Mouse (Mus musculus) common myeloid progenitor, adult 5-6 weeks (primary cell): ENCODE data around the gene Tldc1. TPM values are rescaled to one million over a fixed set of nuclear protein-coding genes. Genes with fewer than 3 reads are reported as not detected.
A peak's percentile ranks its signal among the peaks of the same experiment; 100 is the strongest.

ENCODE experiments used
- ATAC-seq: replicated peaks from 2 replicates; pipeline ENCODE4 v1.8.0; 2016; ENCODE audit warnings: low read depth, mild to moderate bottlenecking, moderate TSS enrichment, inconsistent platforms; ENCODE audit not compliant: poor library complexity, severe bottlenecking
- total RNA-seq: library from RNA; stranded (forward); fragments of 200-1000, 187-1606 nt; gene quantifications from 2 replicates; pipeline ENCODE4 v1.2.3, GENCODE M21; 2017

Gene Tldc1
- total RNA-seq, 1 experiment from 2014 or later = 12.1 TPM

DNA sequence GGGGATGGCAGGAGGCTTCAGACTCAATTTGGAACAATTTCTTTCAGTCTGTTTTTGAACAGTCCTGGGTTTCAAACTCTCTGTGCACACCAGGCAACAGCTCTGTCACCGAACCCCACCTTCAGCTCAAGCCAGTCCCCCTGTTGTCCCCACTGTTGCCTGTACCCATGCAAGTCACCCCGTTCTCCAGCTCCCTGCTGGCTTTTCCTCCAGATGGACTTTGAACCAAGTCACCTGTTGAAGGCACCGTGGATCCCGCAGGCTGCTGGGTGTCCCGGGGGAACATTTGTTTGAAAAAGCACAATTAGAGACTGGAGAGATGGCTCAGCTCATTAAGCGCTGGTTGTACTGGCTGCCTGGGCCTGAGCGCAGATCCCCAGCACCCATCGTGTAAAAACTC is 27.1 kb upstream of the Tldc1 start:
- ATAC-seq = no peak

GRCm38 (mm10) chr8:119802592-119802991 is 24.4 kb upstream of the Tldc1 start:
- ATAC-seq = no peak

- ATAC-seq = no peak
Measured at GRCm38 (mm10) chr8:119801168-119801567, 23.0 kb upstream of the Tldc1 start.

GRCm38 (mm10) chr8:119798965-119799264 is 20.7 kb upstream of the Tldc1 start:
- ATAC-seq = no peak

GRCm38 (mm10) chr8:119798170-119798964 is 20.2 kb upstream of the Tldc1 start:
- peak; percentile 81 for ATAC-seq

GRCm38 (mm10) chr8:119795651-119796050 is 17.4 kb upstream of the Tldc1 start:
- no peak for ATAC-seq

GRCm38 (mm10) chr8:119794689-119795088 is 16.5 kb upstream of the Tldc1 start:
- ATAC-seq = no peak

- ATAC-seq = no peak
Measured at GRCm38 (mm10) chr8:119791804-119792704, 13.8 kb upstream of the Tldc1 start.

DNA sequence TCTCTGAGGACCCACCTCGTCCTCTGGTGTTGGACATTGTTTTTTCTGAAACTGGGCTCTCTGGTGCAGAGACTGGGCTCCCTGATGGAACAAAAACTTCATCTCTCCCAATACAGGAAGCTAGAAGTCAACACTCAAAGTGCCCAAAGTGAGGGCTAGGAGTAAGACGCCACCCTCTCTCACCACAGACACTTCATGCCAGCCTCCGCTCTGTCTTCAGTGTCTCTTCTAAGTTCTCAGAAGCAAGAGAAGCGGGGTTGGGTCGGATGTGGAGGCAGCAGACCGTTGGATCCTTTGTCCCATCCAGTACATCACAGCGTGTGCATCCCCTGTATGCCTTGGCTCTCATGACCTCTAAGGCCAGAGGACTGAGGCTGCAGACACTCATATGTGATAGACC is 11.4 kb upstream of the Tldc1 start:
- ATAC-seq = no peak

GRCm38 (mm10) chr8:119788607-119789381 is 10.6 kb upstream of the Tldc1 start:
- ATAC-seq = no peak

GRCm38 (mm10) chr8:119787341-119787740 is 9.1 kb upstream of the Tldc1 start:
- no peak for ATAC-seq

- ATAC-seq = no peak
Measured at GRCm38 (mm10) chr8:119786871-119787270, 8.7 kb upstream of the Tldc1 start.

DNA sequence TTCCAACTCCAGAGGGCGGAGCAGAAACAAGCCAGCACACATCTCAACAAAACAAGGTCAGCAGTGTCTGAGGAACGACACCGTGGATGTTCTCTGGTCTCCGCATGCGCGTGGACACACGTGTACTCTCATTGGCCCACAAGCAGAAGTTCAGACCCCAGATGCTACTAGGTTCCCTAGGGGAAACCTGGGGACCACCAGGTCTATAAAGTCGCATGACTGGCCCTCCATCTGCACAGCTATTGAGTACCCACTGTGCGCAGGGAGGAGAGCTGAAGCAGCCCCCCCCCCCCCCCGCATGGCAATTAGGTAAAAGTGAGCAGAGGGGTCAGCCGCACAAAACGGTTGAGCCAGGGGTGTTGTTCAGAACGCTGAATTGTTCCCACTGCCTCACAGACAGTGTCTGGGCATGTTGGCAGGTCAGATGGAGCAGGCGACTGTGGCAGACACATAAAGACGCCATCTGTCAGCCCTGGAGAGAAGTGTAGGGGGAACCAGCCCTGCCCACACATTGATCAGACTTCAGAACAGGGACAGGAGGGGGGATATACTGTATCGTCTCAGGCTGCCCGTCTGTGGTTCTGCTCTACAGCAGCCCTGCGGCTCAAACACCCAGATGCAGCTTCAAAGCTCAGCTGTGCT is 7.7 kb upstream of the Tldc1 start:
- no peak for ATAC-seq

- ATAC-seq = no peak
Measured at GRCm38 (mm10) chr8:119784676-119785075, 6.5 kb upstream of the Tldc1 start.

- peak; percentile 50 for ATAC-seq
Measured at GRCm38 (mm10) chr8:119784141-119784574, 5.9 kb upstream of the Tldc1 start.

- ATAC-seq = no peak
Measured at GRCm38 (mm10) chr8:119783579-119783978, 5.4 kb upstream of the Tldc1 start.

DNA sequence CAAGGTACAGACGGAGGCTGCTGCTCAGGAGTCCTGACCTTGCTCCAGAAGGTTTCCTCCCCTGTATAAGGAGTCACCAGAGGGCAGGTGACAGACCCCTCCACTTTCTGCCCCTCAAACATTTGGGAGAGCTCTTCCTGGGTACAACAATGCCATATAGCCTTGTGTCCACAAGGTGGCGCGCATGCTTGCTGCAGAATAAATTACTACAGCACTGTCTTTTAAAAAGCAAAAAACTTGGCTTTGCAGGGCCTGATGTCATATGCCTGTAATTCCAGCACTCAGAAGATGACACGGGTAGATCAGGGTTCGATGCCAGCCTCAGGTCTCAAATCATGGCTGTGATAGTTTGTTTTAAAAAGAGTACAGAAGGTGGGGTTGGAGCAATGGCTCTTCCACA is 4.5 kb upstream of the Tldc1 start:
- ATAC-seq = no peak

DNA sequence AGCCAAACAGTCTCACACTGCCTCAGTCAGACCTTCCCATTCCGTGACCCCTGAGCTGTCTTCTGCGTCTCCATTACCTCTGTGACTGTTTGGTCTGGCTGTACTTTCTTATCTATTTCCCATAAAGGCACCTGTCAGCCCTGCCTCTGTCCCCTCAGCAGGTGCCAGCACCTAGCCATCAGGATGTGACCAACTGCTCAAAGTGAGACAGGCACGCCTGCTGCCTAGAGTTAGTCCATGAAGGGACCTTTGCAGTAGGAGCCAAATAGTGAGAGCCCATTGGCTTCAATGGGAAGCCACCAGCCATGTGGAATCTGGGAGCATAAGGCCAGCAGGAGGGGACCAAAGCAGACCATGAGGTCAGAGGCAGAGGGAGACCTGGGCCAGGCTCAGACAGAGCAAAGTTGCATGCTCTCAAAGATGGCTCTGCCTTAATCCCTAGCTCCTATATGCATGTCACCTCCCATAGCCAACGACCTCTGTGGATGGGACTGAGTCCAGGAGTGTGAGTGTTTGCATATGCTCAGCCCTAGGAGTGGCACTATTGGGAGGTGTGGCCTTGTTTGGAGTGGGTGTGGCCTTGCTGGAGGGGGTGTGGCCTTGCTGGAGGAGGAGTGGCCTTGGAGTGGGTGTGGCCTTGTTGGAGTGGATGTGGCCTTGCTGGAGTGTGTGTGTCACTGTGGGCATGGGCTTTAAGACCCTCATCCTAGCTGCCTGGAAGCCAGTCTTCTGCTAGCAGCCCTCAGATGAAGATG is 3.0 kb upstream of the Tldc1 start:
- no peak for ATAC-seq

DNA sequence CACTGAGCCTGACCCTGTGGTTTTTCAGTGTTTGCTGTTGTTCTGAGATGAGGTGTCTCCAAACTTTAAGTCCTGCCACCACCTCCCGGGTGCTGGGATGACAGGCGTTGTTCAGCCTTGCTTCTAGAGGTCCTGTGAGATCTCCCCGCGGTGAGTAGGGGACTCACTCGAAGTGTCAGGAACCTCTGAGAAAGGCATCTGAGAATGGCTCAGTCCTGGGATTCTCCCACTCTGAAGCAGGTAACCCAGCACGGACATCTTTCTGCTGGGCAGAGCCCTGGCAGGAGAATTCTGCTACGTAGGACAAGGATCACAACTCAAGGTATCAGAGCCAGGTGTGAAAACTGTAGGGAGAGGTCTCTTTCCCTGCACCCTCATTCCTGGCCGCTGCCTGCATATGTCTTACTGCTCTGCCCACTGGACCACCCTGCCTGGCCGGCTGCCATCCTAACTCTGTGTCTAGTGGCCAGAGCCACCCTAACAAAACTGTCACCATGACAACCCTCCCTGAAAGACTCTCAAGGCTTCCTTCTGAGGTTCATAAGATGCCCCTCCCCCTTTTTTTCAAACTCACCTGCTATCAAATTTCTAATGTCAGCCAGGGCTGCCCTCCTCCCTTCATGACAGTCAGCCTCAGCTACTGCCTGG is 2.3 kb upstream of the Tldc1 start:
- no peak for ATAC-seq
